Mouse (Mus musculus) heart, embryonic 12.5 days (tissue): Measurements from ENCODE around the gene Tmtc3. TPM values are rescaled to one million over a fixed set of nuclear protein-coding genes. Genes with fewer than 3 reads are reported as not detected.

Experiments
- ATAC-seq: fragments of 200-750 bp; cut with Nextera tagmentation; 2 replicates; pipeline ENCODE4 v1.8.0; 2017; ENCODE audit warnings: moderate TSS enrichment, moderate library complexity; ENCODE audit not compliant: insufficient number of reproducible peaks, low FRiP score
- H3K27ac ChIP-seq: fragments of 300-500 bp; sonication (generic); 2 replicates; pipeline ENCODE4 v1.5.1; 2016; ENCODE audit warnings: mild to moderate bottlenecking, moderate library complexity; ENCODE audit not compliant: poor library complexity, severe bottlenecking
- H3K27me3 ChIP-seq: fragments of 300-500 bp; sonication (generic); replicated peaks from 2 replicates; pipeline ENCODE4 v1.6.1; 2016; ENCODE audit warnings: mild to moderate bottlenecking, moderate library complexity
- H3K36me3 ChIP-seq: fragments of 300-500 bp; sonication (generic); 2 replicates; pipeline ENCODE4 v1.6.1; 2016; ENCODE audit warnings: mild to moderate bottlenecking, moderate library complexity
- H3K4me1 ChIP-seq: fragments of 300-500 bp; sonication (generic); replicated peaks from 2 replicates; pipeline ENCODE4 v1.6.1; 2016; ENCODE audit warnings: mild to moderate bottlenecking
- H3K4me2 ChIP-seq: fragments of 300-500 bp; sonication (generic); 2 replicates; pipeline ENCODE4 v1.6.1; 2016; ENCODE audit warnings: mild to moderate bottlenecking, moderate library complexity
- H3K4me3 ChIP-seq: fragments of 300-500 bp; sonication (generic); 2 replicates; pipeline ENCODE4 v1.5.1; 2016; ENCODE audit warnings: mild to moderate bottlenecking
- H3K9ac ChIP-seq: fragments of 300-500 bp; sonication (generic); 2 replicates; pipeline ENCODE4 v1.6.1; 2016; ENCODE audit warnings: mild to moderate bottlenecking, moderate library complexity
- H3K9me3 ChIP-seq: fragments of 300-500 bp; sonication (generic); replicated peaks from 2 replicates; pipeline ENCODE4 v1.6.1; 2016; ENCODE audit warnings: mild to moderate bottlenecking, moderate library complexity
- WGBS: fragments of 180-500 bp; shearing (Covaris S2); methylation state at CpG from one replicate; pipeline ENCODE4 v1.1.7; 2016; 5-methylcytosine and 5-hydroxymethylcytosine counted together
- polyA plus RNA-seq: library from polyadenylated mRNA; unstranded; fragments of >200 nt; fragmentation: Nextera tagmentation; extraction: Ambion mirVana; gene quantifications from 2 replicates; pipeline ENCODE4 v1.2.1, GENCODE M21; 2016

Tmtc3 gene
- polyA plus RNA-seq = 24.4 and 27.3 TPM in 2 replicates

- Histone ChIP-seq H3K4me3 (peak within 1 kb of the TSS; percentile 92), H3K36me3 (peaks cover 5% of the 10 kb centered on the region; the same call in 1 of the 2 replicates), H3K27me3 (no peaks in the 10 kb centered on the region), H3K9me3 (no peaks in the 10 kb centered on the region), H3K4me2 (peak within 1 kb of the TSS; percentile 94), H3K27ac (peak within 1 kb of the TSS; percentile 19; the same call in 1 of the 2 replicates), H3K4me1 (peaks cover 3% of the 10 kb centered on the region; the same call in 1 of the 2 replicates), H3K9ac (peak within 1 kb of the TSS; percentile 89)
- under 1% methylated on average over 63 of the region's 63 CpGs for WGBS
- peak; percentile 98 for ATAC-seq
Observed at GRCm38 (mm10) chr10:100487097-100487978, at the start of gene Tmtc3, which contains the start of gene Cep290. Gene Tmtc3, minus strand, starts transcription at chr10:100487350. Gene Cep290, plus strand, starts transcription at chr10:100487558.

- Histone ChIP-seq H3K36me3 (peaks cover 7% of the 10 kb centered on the region), H3K4me1 (no peaks in the 10 kb centered on the region), H3K27me3 (no peaks in the 10 kb centered on the region), H3K9ac (no peak overlapping the region), H3K4me3 (no peak overlapping the region), H3K9me3 (peaks cover 6% of the 10 kb centered on the region; the same call in 1 of the 2 replicates), H3K27ac (no peak overlapping the region), H3K4me2 (no peak overlapping the region)
- no peak for ATAC-seq
- 79% methylated on average over 9 of the region's 9 CpGs for WGBS
Observed at GRCm38 (mm10) chr10:100524499-100525390, 37.6 kb upstream of the Tmtc3 start.

- Histone ChIP-seq H3K4me3 (no peak overlapping the region), H3K27me3 (no peaks in the 10 kb centered on the region), H3K4me1 (no peaks in the 10 kb centered on the region), H3K9me3 (peaks cover 6% of the 10 kb centered on the region; the same call in 1 of the 2 replicates), H3K36me3 (peaks cover 9% of the 10 kb centered on the region), H3K9ac (no peak overlapping the region), H3K27ac (no peak overlapping the region), H3K4me2 (no peak overlapping the region)
- 91% methylated on average over 9 of the region's 9 CpGs for WGBS
- ATAC-seq = no peak
Observed at GRCm38 (mm10) chr10:100522330-100522729, 35.2 kb upstream of the Tmtc3 start.

GRCm38 (mm10) chr10:100521617-100522016, 34.5 kb upstream of the Tmtc3 start:
- 86% methylated on average over 4 of the region's 4 CpGs for WGBS
- Histone ChIP-seq H3K9me3 (peaks cover 6% of the 10 kb centered on the region; the same call in 1 of the 2 replicates), H3K27ac (no peak overlapping the region), H3K36me3 (peaks cover 9% of the 10 kb centered on the region), H3K9ac (no peak overlapping the region), H3K4me3 (no peak overlapping the region), H3K27me3 (no peaks in the 10 kb centered on the region), H3K4me2 (no peak overlapping the region), H3K4me1 (no peaks in the 10 kb centered on the region)
- ATAC-seq = no peak

GRCm38 (mm10) chr10:100508170-100508569, 21.0 kb upstream of the Tmtc3 start:
- 87% methylated on average over 1 of the region's 1 CpGs for WGBS
- no peak overlapping the region for H3K27ac ChIP-seq
- H3K4me2 ChIP-seq = no peak overlapping the region
- H3K36me3 ChIP-seq = peaks cover 17% of the 10 kb centered on the region; the same call in 1 of the 2 replicates
- H3K4me3 ChIP-seq = no peak overlapping the region
- H3K9ac ChIP-seq = no peak overlapping the region
- no peaks in the 10 kb centered on the region for H3K9me3 ChIP-seq
- ATAC-seq = no peak
- H3K27me3 ChIP-seq = no peaks in the 10 kb centered on the region
- H3K4me1 ChIP-seq = no peaks in the 10 kb centered on the region

GRCm38 (mm10) chr10:100498309-100498708, 11.2 kb upstream of the Tmtc3 start:
- Histone ChIP-seq H3K4me2 (no peak overlapping the region), H3K4me3 (no peak overlapping the region), H3K27ac (no peak overlapping the region), H3K36me3 (peaks cover 24% of the 10 kb centered on the region), H3K9me3 (no peaks in the 10 kb centered on the region), H3K27me3 (no peaks in the 10 kb centered on the region), H3K9ac (no peak overlapping the region), H3K4me1 (no peaks in the 10 kb centered on the region)
- no peak for ATAC-seq
- WGBS = 46% methylated on average over 3 of the region's 3 CpGs

GRCm38 (mm10) chr10:100491916-100492315, 4.8 kb upstream of the Tmtc3 start:
- peaks cover 18% of the 10 kb centered on the region for H3K36me3 ChIP-seq
- no peak for ATAC-seq
- H3K4me2 ChIP-seq = no peak overlapping the region
- H3K27me3 ChIP-seq = no peaks in the 10 kb centered on the region
- 90% methylated on average over 7 of the region's 7 CpGs for WGBS
- no peak overlapping the region for H3K4me3 ChIP-seq
- H3K27ac ChIP-seq = no peak overlapping the region
- H3K4me1 ChIP-seq = peaks cover 3% of the 10 kb centered on the region; the same call in 1 of the 2 replicates
- no peaks in the 10 kb centered on the region for H3K9me3 ChIP-seq
- no peak overlapping the region for H3K9ac ChIP-seq

- H3K27ac ChIP-seq = peak overlapping the region; percentile 19; the same call in 1 of the 2 replicates
- peak overlapping the region; percentile 92 for H3K4me3 ChIP-seq
- WGBS = under 1% methylated on average over 13 of the region's 13 CpGs
- H3K9ac ChIP-seq = peak overlapping the region; percentile 89
- no peaks in the 10 kb centered on the region for H3K27me3 ChIP-seq
- H3K4me2 ChIP-seq = peak overlapping the region; percentile 94
- H3K4me1 ChIP-seq = peaks cover 3% of the 10 kb centered on the region; the same call in 1 of the 2 replicates
- H3K9me3 ChIP-seq = no peaks in the 10 kb centered on the region
- ATAC-seq = peak; percentile 37; the same call in 1 of the 2 replicates
- H3K36me3 ChIP-seq = peaks cover 5% of the 10 kb centered on the region; the same call in 1 of the 2 replicates
Observed at GRCm38 (mm10) chr10:100486701-100487096, 451 bp downstream of the Tmtc3 start.

- ATAC-seq = no peak
- H3K36me3 ChIP-seq = peaks cover 13% of the 10 kb centered on the region
- H3K9me3 ChIP-seq = no peaks in the 10 kb centered on the region
- H3K9ac ChIP-seq = no peak overlapping the region
- 84% methylated on average over 3 of the region's 3 CpGs for WGBS
- no peaks in the 10 kb centered on the region for H3K4me1 ChIP-seq
- H3K27ac ChIP-seq = no peak overlapping the region
- no peak overlapping the region for H3K4me2 ChIP-seq
- H3K27me3 ChIP-seq = no peaks in the 10 kb centered on the region
- no peak overlapping the region for H3K4me3 ChIP-seq
Observed at GRCm38 (mm10) chr10:100479538-100479937, 7.6 kb downstream of the Tmtc3 start.

- no peaks in the 10 kb centered on the region for H3K27me3 ChIP-seq
- no peaks in the 10 kb centered on the region for H3K4me1 ChIP-seq
- no peak overlapping the region for H3K4me3 ChIP-seq
- H3K27ac ChIP-seq = no peak overlapping the region
- 49% methylated on average over 3 of the region's 3 CpGs for WGBS
- H3K36me3 ChIP-seq = peaks cover 29% of the 10 kb centered on the region
- ATAC-seq = no peak
- H3K4me2 ChIP-seq = no peak overlapping the region
- H3K9me3 ChIP-seq = no peaks in the 10 kb centered on the region
- H3K9ac ChIP-seq = no peak overlapping the region
Observed at GRCm38 (mm10) chr10:100475040-100475439, 12.1 kb downstream of the Tmtc3 start.

GRCm38 (mm10) chr10:100460515-100460914, 26.6 kb downstream of the Tmtc3 start:
- Histone ChIP-seq H3K27ac (no peak overlapping the region), H3K36me3 (peaks cover 26% of the 10 kb centered on the region), H3K4me1 (no peaks in the 10 kb centered on the region), H3K27me3 (no peaks in the 10 kb centered on the region), H3K4me3 (no peak overlapping the region), H3K9ac (no peak overlapping the region), H3K4me2 (no peak overlapping the region), H3K9me3 (no peaks in the 10 kb centered on the region)
- ATAC-seq = no peak
